Mouse (Mus musculus): ENCODE results near the gene Ern2.

DNA sequence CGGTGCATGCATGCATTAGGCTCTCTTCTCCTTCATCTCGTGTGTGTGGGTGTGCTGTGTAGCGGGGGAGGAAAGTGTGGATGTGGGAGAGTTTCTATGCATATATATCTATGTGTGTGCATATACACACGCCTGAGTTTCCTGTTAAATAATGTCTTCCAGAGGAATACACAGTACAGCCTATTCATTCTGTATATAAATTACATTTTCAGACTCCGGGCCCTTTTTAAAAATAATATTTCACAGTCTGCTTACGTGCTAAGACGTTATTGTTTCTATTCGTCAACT, 52.7 kb downstream of the Ern2 start:
- TF ChIP-seq POLR2A (IDR thresholded peaks at IDR 0.05; ENCODE audit: low read depth, low read length) (no peak), CTCF (IDR thresholded peaks at IDR 0.05; ENCODE audit: extremely low read depth, insufficient read length, insufficient replicate concordance, low read depth, low read length) (no peak)
